ENCODE assay signal across 8 mouse cellular contexts in the genomic region with DNA sequence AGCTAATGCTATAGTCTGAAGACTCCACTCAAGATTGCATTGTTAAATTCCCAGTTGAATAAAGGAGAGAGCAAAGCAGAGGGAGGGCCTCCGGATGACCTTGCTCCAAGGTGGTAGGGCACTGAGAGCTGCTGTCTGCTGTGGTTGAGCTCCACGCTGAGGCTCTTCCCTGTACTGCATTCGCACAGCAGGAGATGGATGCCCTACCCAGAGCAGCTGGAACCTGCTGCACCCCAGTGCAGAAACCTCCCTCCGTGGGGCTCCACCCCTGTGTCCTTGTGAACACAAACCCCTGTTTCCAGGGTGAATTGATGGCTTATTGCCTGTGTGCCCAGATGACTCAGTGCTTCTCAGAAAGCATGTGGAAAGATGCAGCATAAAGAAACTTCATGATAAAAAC.
DNase-seq lines count a peak whose midpoint lies in the region; ATAC-seq and TF ChIP-seq lines count a peak whose summit lies in the region.

No protein-coding gene starts in this region.

- ATAC-seq in forebrain, embryonic 13.5 days = peak; percentile 74; the same call in 1 of the 2 replicates
- ATAC-seq in kidney, postnatal 0 days (replicated peaks; ENCODE audit: low FRiP score, low read depth) = peak; percentile 73
- ATAC-seq in midbrain, postnatal 0 days (ENCODE audit: low FRiP score) = no peak

- H3K27ac ChIP-seq in forebrain, embryonic 13.5 days = no peak overlapping the region
- no peak overlapping the region for H3K27ac ChIP-seq in kidney, postnatal 0 days
- H3K27ac ChIP-seq in midbrain, postnatal 0 days (ENCODE audit: low read depth, low read length) = no peak overlapping the region

- H3K4me1 ChIP-seq in lung, adult 2 months (ENCODE audit: control insufficient read depth, insufficient read depth, low read length) = no peaks in the 10 kb centered on the region
- H3K4me1 ChIP-seq in forebrain, embryonic 13.5 days = 0 out of 2 replicates have a peak, but pooled peaks cover 4% of the 10 kb centered on the region
- H3K4me1 ChIP-seq in kidney, postnatal 0 days (replicated peaks; ENCODE audit: insufficient read depth, low read length) = no peaks in the 10 kb centered on the region
- no peaks in the 10 kb centered on the region for H3K4me1 ChIP-seq in midbrain, postnatal 0 days (ENCODE audit: insufficient read depth, low read length)

- WGBS in lung, adult 2 months = 22% methylated on average over 4 of the region's 4 CpGs
- WGBS in forebrain, embryonic 13.5 days = 6% methylated on average over 4 of the region's 4 CpGs
- WGBS in kidney, postnatal 0 days = 11% methylated on average over 4 of the region's 4 CpGs
- 11% methylated on average over 4 of the region's 4 CpGs for WGBS in midbrain, postnatal 0 days

- H3K36me3 ChIP-seq in forebrain, embryonic 13.5 days (ENCODE audit: poor library complexity, severe bottlenecking) = no peaks in the 10 kb centered on the region
- H3K36me3 ChIP-seq in kidney, postnatal 0 days (ENCODE audit: insufficient read depth, low read length) = no peaks in the 10 kb centered on the region
- H3K36me3 ChIP-seq in midbrain, postnatal 0 days (ENCODE audit: insufficient read depth, low read length) = no peaks in the 10 kb centered on the region

- no peak for TF ChIP-seq POLR2A in lung, adult 2 months (IDR thresholded peaks at IDR 0.05; ENCODE audit: borderline replicate concordance, extremely low read depth, low read depth, low read length)

- H3K4me3 ChIP-seq in lung, adult 2 months (replicated peaks; ENCODE audit: extremely low read depth, low read depth, low read length) = no peak overlapping the region
- no peak overlapping the region for H3K4me3 ChIP-seq in forebrain, embryonic 13.5 days
- H3K4me3 ChIP-seq in kidney, postnatal 0 days (replicated peaks; ENCODE audit: low read depth, low read length) = no peak overlapping the region
- H3K4me3 ChIP-seq in midbrain, postnatal 0 days (ENCODE audit: low read depth, low read length) = no peak overlapping the region

- no peak overlapping the region for H3K9ac ChIP-seq in forebrain, embryonic 13.5 days
- H3K9ac ChIP-seq in kidney, postnatal 0 days (ENCODE audit: low read depth, low read length) = no peak overlapping the region
- no peak overlapping the region for H3K9ac ChIP-seq in midbrain, postnatal 0 days (replicated peaks; ENCODE audit: low read length, poor library complexity, severe bottlenecking)

- H3K9me3 ChIP-seq in forebrain, embryonic 13.5 days (replicated peaks) = no peaks in the 10 kb centered on the region
- no peaks in the 10 kb centered on the region for H3K9me3 ChIP-seq in kidney, postnatal 0 days (replicated peaks; ENCODE audit: low read length)
- H3K9me3 ChIP-seq in midbrain, postnatal 0 days (ENCODE audit: low read length) = no peaks in the 10 kb centered on the region

- no peak for DNase-seq in lung, adult 2 months
- DNase-seq in lung, adult 18-20 months = no peak
- DNase-seq in adrenal gland, postnatal 14 days = peak; percentile 89
- peak; percentile 43 for DNase-seq in kidney, postnatal 0 days (ENCODE audit: low spot score)
- DNase-seq in midbrain, postnatal 0 days (ENCODE audit: low spot score) = peak; percentile 47
- DNase-seq in layer of hippocampus, adult 9-11 months = no peak
- DNase-seq in layer of hippocampus, adult 11-12 months (ENCODE audit: low spot score) = no peak

- TF ChIP-seq CTCF in lung, adult 2 months (IDR thresholded peaks at IDR 0.05; ENCODE audit: insufficient read depth, low read length) = peak; percentile 47
- peak; percentile 61 for TF ChIP-seq CTCF in kidney, postnatal 0 days (IDR thresholded peaks at IDR 0.05; ENCODE audit: low read depth)
- TF ChIP-seq CTCF in midbrain, postnatal 0 days (IDR thresholded peaks at IDR 0.05) = peak; percentile 60

- H3K4me2 ChIP-seq in forebrain, embryonic 13.5 days = no peak overlapping the region
- H3K4me2 ChIP-seq in kidney, postnatal 0 days (ENCODE audit: low read length) = no peak overlapping the region
- no peak overlapping the region for H3K4me2 ChIP-seq in midbrain, postnatal 0 days (ENCODE audit: low read depth, low read length, poor library complexity, severe bottlenecking)

- no peaks in the 10 kb centered on the region for H3K27me3 ChIP-seq in forebrain, embryonic 13.5 days
- no peaks in the 10 kb centered on the region for H3K27me3 ChIP-seq in kidney, postnatal 0 days (ENCODE audit: insufficient read depth, low read length)
- no peaks in the 10 kb centered on the region for H3K27me3 ChIP-seq in midbrain, postnatal 0 days (ENCODE audit: insufficient read depth, low read length)

Comparison
In these comparisons a context has a peak if more than half of its experiments do, and no peak if none do; other contexts are left out.
1. DNase-seq: peak in adrenal gland, postnatal 14 days (single experiment), kidney, postnatal 0 days (single experiment) and midbrain, postnatal 0 days (single experiment); none in lung, adult 2 months (single experiment), lung, adult 18-20 months (0 of 2), layer of hippocampus, adult 9-11 months (single experiment) and layer of hippocampus, adult 11-12 months (single experiment).
2. Peak in every context shown above with its lines, with median percentiles within 50 percentile points of each other: CTCF ChIP-seq.